Mouse (Mus musculus) cerebellum, adult 2 months (tissue): ENCODE results near the gene Asic5.

Source experiments
- CTCF ChIP-seq: fragments of 200-500 bp; IDR thresholded peaks from 2 replicates; pipeline ENCODE4 v1.5.1; 2011; ENCODE audit warnings: low read depth, mild to moderate bottlenecking, control low read depth, low read length, moderate library complexity, borderline replicate concordance; ENCODE audit not compliant: insufficient read depth
- POLR2A ChIP-seq: fragments of 200-500 bp; IDR thresholded peaks from 2 replicates; pipeline ENCODE4 v1.6.1; 2011; ENCODE audit warnings: low read length, control low read depth, borderline replicate concordance; ENCODE audit not compliant: insufficient read depth

DNA sequence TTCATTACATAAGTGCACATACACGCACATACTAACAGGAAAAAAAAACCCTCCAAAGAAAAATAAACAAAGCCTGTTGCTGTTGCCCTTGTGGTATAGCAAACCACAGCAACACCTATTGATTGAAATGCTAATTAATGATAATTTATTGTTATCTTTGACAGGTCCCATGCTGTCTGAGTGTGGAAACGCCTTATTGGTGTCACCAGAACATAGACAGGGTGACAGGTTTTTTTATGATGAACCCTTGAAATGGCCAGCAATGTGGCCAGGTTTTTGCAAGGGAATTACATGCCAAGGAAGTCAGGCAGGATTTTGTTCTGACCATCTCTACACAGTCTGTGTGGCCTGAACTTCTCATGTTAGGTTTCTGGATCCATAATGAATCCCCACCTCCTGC, 69.9 kb downstream of the Asic5 start:
- TF ChIP-seq POLR2A, result no peak
- no peak for TF ChIP-seq CTCF
